Mouse (Mus musculus) embryonic facial prominence, embryonic 14.5 days (tissue): ENCODE measurements around the gene Rai14. TPM values are rescaled to one million over a fixed set of nuclear protein-coding genes. Genes with fewer than 3 reads are reported as not detected.

Experiments
- ATAC-seq: fragments of 200-750 bp; cut with Nextera tagmentation; 2 replicates; pipeline ENCODE4 v1.8.0; 2017; ENCODE audit warnings: low read depth, moderate number of reproducible peaks, moderate TSS enrichment
- DNase-seq: peaks from one replicate; pipeline ENCODE4 v3.0.0-alpha.2; 2015; ENCODE audit warnings: low spot score
- H3K27ac ChIP-seq: fragments of 300-500 bp; sonication (generic); replicated peaks from 2 replicates; pipeline ENCODE4 v1.5.1; 2014; ENCODE audit warnings: low read depth, mild to moderate bottlenecking, low read length, moderate library complexity
- H3K27me3 ChIP-seq: fragments of 300-500 bp; sonication (generic); replicated peaks from 2 replicates; pipeline ENCODE4 v1.6.1; 2014; ENCODE audit warnings: low read length; ENCODE audit not compliant: control insufficient read depth, insufficient read depth
- H3K36me3 ChIP-seq: fragments of 300-500 bp; sonication (generic); 2 replicates; pipeline ENCODE4 v1.6.1; 2014; ENCODE audit warnings: low read length, mixed read lengths; ENCODE audit not compliant: control insufficient read depth, insufficient read depth
- H3K4me1 ChIP-seq: fragments of 300-500 bp; sonication (generic); 2 replicates; pipeline ENCODE4 v1.6.1; 2014; ENCODE audit warnings: antibody characterized with exemption, low read length; ENCODE audit not compliant: control insufficient read depth, insufficient read depth
- H3K4me2 ChIP-seq: fragments of 300-500 bp; sonication (generic); 2 replicates; pipeline ENCODE4 v1.6.1; 2014; ENCODE audit warnings: low read depth, mild to moderate bottlenecking, low read length, moderate library complexity, mixed read lengths
- H3K4me3 ChIP-seq: fragments of 300-500 bp; sonication (generic); 2 replicates; pipeline ENCODE4 v1.5.1; 2014; ENCODE audit warnings: low read depth, mild to moderate bottlenecking, low read length
- H3K9ac ChIP-seq: fragments of 300-500 bp; sonication (generic); 2 replicates; pipeline ENCODE4 v1.6.1; 2014; ENCODE audit warnings: low read depth, mild to moderate bottlenecking, low read length, moderate library complexity, mixed read lengths
- H3K9me3 ChIP-seq: fragments of 300-500 bp; sonication (generic); 2 replicates; pipeline ENCODE4 v1.6.1; 2016; ENCODE audit warnings: low read length; ENCODE audit not compliant: control insufficient read depth
- WGBS: fragments of 180-500 bp; shearing (Covaris S2); extraction: QIAGEN DNeasy Blood & Tissue Kit; methylation state at CpG from one replicate; pipeline ENCODE4 v1.1.7; 2014; 5-methylcytosine and 5-hydroxymethylcytosine counted together
- polyA plus RNA-seq: library from polyadenylated mRNA; unstranded; fragments of >200 nt; fragmentation: Nextera tagmentation; extraction: Ambion mirVana; gene quantifications from 2 replicates; pipeline ENCODE4 v1.2.1, GENCODE M21; 2014

Gene Rai14
- polyA plus RNA-seq, 1 experiment from 2014 or later: 52.4 TPM

GRCm38 (mm10) chr15:10708591-10709272 is 5.7 kb downstream of the Rai14 start:
- Histone ChIP-seq H3K27ac (no peak overlapping the region), H3K4me1 (peaks cover 27% of the 10 kb centered on the region)
- WGBS: 80% methylated on average over 10 of the region's 10 CpGs

GRCm38 (mm10) chr15:10707109-10707508 is 7.3 kb downstream of the Rai14 start:
- DNase-seq (no peak), ATAC-seq (no peak)
- H3K4me1 ChIP-seq: peaks cover 30% of the 10 kb centered on the region
- WGBS: 87% methylated on average over 6 of the region's 6 CpGs
- H3K27ac ChIP-seq: no peak overlapping the region
- peaks cover 12% of the 10 kb centered on the region; the same call in 1 of the 2 replicates for H3K36me3 ChIP-seq
- H3K9ac ChIP-seq: no peak overlapping the region
- H3K4me2 ChIP-seq: no peak overlapping the region
- no peaks in the 10 kb centered on the region for H3K9me3 ChIP-seq
- H3K27me3 ChIP-seq: no peaks in the 10 kb centered on the region
- H3K4me3 ChIP-seq: no peak overlapping the region

More at GRCm38 (mm10) chr15:10708591-10709272, 5.7 kb downstream of the Rai14 start:
- no peak for DNase-seq
- H3K9me3 ChIP-seq: no peaks in the 10 kb centered on the region
- peaks cover 12% of the 10 kb centered on the region; the same call in 1 of the 2 replicates for H3K36me3 ChIP-seq
- no peak overlapping the region for H3K4me2 ChIP-seq
- no peak overlapping the region for H3K9ac ChIP-seq
- H3K27me3 ChIP-seq: no peaks in the 10 kb centered on the region
- no peak overlapping the region for H3K4me3 ChIP-seq
- no peak for ATAC-seq

- Histone ChIP-seq H3K27me3 (no peaks in the 10 kb centered on the region), H3K4me2 (no peak overlapping the region), H3K36me3 (peaks cover 13% of the 10 kb centered on the region; the same call in 1 of the 2 replicates), H3K27ac (no peak overlapping the region), H3K4me3 (no peak overlapping the region), H3K9ac (no peak overlapping the region), H3K9me3 (no peaks in the 10 kb centered on the region), H3K4me1 (peaks cover 30% of the 10 kb centered on the region)
- DNase-seq (no peak), ATAC-seq (no peak)
- 73% methylated on average over 8 of the region's 8 CpGs for WGBS
These were observed 8.0 kb downstream of the Rai14 start for GRCm38 (mm10) chr15:10706414-10706813.

GRCm38 (mm10) chr15:10705752-10706151 is 8.7 kb downstream of the Rai14 start:
- DNase-seq (no peak), ATAC-seq (no peak)
- peaks cover 28% of the 10 kb centered on the region for H3K4me1 ChIP-seq
- no peaks in the 10 kb centered on the region for H3K27me3 ChIP-seq
- H3K4me2 ChIP-seq: no peak overlapping the region
- no peak overlapping the region for H3K9ac ChIP-seq
- H3K27ac ChIP-seq: no peak overlapping the region
- WGBS: 69% methylated on average over 5 of the region's 5 CpGs
- H3K9me3 ChIP-seq: no peaks in the 10 kb centered on the region
- H3K4me3 ChIP-seq: no peak overlapping the region
- peaks cover 19% of the 10 kb centered on the region; the same call in 1 of the 2 replicates for H3K36me3 ChIP-seq

- Histone ChIP-seq H3K4me1 (peaks cover 26% of the 10 kb centered on the region), H3K27ac (0 out of 2 replicates have a peak overlapping the region, but pooled peaks have one; percentile 5)
These were observed 10.1 kb downstream of the Rai14 start for GRCm38 (mm10) chr15:10704328-10704727.

GRCm38 (mm10) chr15:10701571-10701970 is 12.9 kb downstream of the Rai14 start:
- Histone ChIP-seq H3K9ac (no peak overlapping the region), H3K9me3 (no peaks in the 10 kb centered on the region), H3K4me2 (no peak overlapping the region), H3K27ac (no peak overlapping the region; the same call in 1 of the 2 replicates), H3K4me1 (peaks cover 26% of the 10 kb centered on the region), H3K27me3 (no peaks in the 10 kb centered on the region), H3K36me3 (peaks cover 12% of the 10 kb centered on the region; the same call in 1 of the 2 replicates), H3K4me3 (no peak overlapping the region)
- DNase-seq: peak; percentile 71
- 41% methylated on average over 5 of the region's 5 CpGs for WGBS
- 0 out of 2 replicates have a peak, but pooled peaks have one; percentile 9 for ATAC-seq

More at GRCm38 (mm10) chr15:10704328-10704727, 10.1 kb downstream of the Rai14 start:
- no peak overlapping the region for H3K4me3 ChIP-seq
- DNase-seq: peak; percentile 66
- no peak overlapping the region for H3K4me2 ChIP-seq
- WGBS: 59% methylated on average over 8 of the region's 8 CpGs
- no peak for ATAC-seq
- H3K9ac ChIP-seq: no peak overlapping the region
- peaks cover 12% of the 10 kb centered on the region; the same call in 1 of the 2 replicates for H3K36me3 ChIP-seq
- H3K27me3 ChIP-seq: no peaks in the 10 kb centered on the region
- H3K9me3 ChIP-seq: no peaks in the 10 kb centered on the region

GRCm38 (mm10) chr15:10700891-10701466 is 13.4 kb downstream of the Rai14 start:
- H3K9ac ChIP-seq: no peak overlapping the region
- no peak overlapping the region; the same call in 1 of the 2 replicates for H3K27ac ChIP-seq
- H3K4me2 ChIP-seq: no peak overlapping the region
- no peaks in the 10 kb centered on the region for H3K9me3 ChIP-seq
- peaks cover 12% of the 10 kb centered on the region; the same call in 1 of the 2 replicates for H3K36me3 ChIP-seq
- H3K27me3 ChIP-seq: no peaks in the 10 kb centered on the region
- H3K4me1 ChIP-seq: peaks cover 26% of the 10 kb centered on the region
- ATAC-seq (no peak), DNase-seq (no peak)
- no peak overlapping the region for H3K4me3 ChIP-seq
- 89% methylated on average over 9 of the region's 9 CpGs for WGBS

- Histone ChIP-seq H3K9me3 (no peaks in the 10 kb centered on the region), H3K9ac (no peak overlapping the region), H3K27ac (no peak overlapping the region), H3K4me3 (no peak overlapping the region), H3K4me1 (peaks cover 27% of the 10 kb centered on the region), H3K4me2 (no peak overlapping the region), H3K36me3 (peaks cover 8% of the 10 kb centered on the region; the same call in 1 of the 2 replicates), H3K27me3 (no peaks in the 10 kb centered on the region)
- 65% methylated on average over 8 of the region's 8 CpGs for WGBS
- DNase-seq (no peak), ATAC-seq (no peak)
These were observed 17.8 kb downstream of the Rai14 start for GRCm38 (mm10) chr15:10696478-10697234.
